Mouse (Mus musculus): ENCODE measurements at regions not wholly inside any gene's neighbourhood (a gene's known extent, or its start where the extent isn't known, plus 50 kb on each side); places are given as distances from the start of the nearest gene placed in this dataset.

DNA sequence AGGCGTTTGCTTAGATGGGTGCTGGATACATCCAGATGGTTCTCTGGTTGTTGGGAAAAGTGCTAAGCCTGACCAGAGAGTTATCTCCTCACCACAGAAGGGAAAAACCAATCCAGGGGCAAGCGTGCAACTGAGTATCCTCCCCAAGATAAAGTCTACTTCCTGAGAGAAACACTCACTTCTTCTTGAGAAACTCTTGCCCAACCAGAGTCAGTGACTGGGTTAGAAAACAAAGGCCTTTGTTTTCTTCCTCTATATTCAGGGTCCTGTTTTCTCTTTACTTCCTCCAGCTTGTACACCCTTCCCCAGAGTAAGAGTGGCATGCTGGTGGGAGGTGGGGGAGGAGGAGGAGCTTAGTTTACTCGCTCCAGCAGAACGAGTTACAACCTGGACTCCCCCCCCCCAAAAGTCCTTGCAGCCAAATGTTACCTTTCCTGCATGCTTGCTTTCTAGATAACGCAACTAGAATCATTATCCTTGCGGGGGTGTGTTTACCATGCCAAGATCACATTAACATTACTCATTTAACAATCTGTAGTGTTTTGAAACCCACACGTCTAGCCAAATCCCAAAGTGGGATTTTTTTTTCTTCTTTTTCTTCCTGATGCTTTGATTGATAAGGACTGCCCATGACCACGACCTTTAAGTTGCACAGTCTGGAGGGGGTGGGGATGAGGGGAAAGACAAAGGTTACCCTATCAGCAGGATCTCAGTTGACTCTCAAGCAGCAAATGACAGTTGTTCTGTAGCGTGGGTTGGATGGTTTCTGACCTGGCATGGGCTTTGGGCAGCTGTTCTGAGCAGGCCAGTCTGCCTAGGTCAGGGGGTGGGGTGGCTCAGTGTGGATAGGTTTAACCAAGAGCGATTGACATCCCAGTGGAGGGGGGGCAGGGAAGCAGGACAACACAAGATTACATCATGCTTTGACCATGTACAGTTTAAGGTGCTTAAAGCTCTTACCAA is 147.4 kb upstream of the Ado start:
- H3K9ac ChIP-seq (ENCODE audit: low read length) = no peak overlapping the region
- H3K4me2 ChIP-seq (ENCODE audit: low read length) = no peak overlapping the region
- H3K4me1 ChIP-seq (ENCODE audit: control insufficient read depth in 2 of 2, insufficient read depth in 2 of 2, low read length in 2 of 2) = peaks cover 0 to 3% of the 10 kb centered on the region in 2 experiments; a peak in 2 of 4 replicates
- no peaks in the 10 kb centered on the region for H3K27me3 ChIP-seq (ENCODE audit: control insufficient read depth, insufficient read depth, low read length)
- H3K36me3 ChIP-seq (ENCODE audit: control insufficient read depth, insufficient read depth, low read length) = no peaks in the 10 kb centered on the region
- WGBS = 50% methylated on average over 10 of the region's 10 CpGs
- no peak overlapping the region for H3K4me3 ChIP-seq (ENCODE audit: control insufficient read depth in 1 of 2, insufficient read depth in 1 of 2, low read depth in 1 of 2, low read length in 2 of 2)
- no peaks in the 10 kb centered on the region for H3K9me3 ChIP-seq (ENCODE audit: control insufficient read depth, low read length)
- no peak for ATAC-seq (ENCODE audit: insufficient number of reproducible peaks, insufficient read depth, low FRiP score, low read depth)
- no peak overlapping the region for H3K27ac ChIP-seq (replicated peaks in 1 of 2; ENCODE audit: control insufficient read depth in 1 of 2, insufficient read depth in 1 of 2, low read depth in 2 of 2, low read length in 2 of 2)

DNA sequence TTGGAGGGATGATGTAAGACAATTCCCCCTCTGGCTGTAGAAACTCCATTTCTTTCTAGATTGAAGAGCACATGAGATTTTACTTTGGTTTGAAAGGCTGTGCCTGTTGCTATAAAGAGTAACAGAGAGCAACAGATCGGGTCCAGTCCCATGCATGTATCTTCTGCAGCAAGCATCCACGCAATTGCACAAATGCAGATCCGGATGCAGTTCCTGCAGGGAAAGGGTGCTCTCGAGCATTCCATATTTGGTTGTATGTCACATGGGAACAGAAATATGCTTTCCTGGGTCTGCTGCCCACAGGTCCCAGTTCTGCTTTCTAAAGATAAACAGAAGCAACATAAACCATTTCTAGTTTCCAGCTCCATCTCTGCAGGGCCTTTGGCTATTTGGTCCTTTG is 146.0 kb upstream of the Ado start:
- Histone ChIP-seq H3K4me3 (ENCODE audit: control insufficient read depth in 1 of 2, insufficient read depth in 1 of 2, low read depth in 1 of 2, low read length in 2 of 2) (no peak overlapping the region), H3K4me1 (ENCODE audit: control insufficient read depth in 2 of 2, insufficient read depth in 2 of 2, low read length in 2 of 2) (peaks cover 0 to 3% of the 10 kb centered on the region in 2 experiments; a peak in 2 of 4 replicates), H3K27ac (replicated peaks in 1 of 2; ENCODE audit: control insufficient read depth in 1 of 2, insufficient read depth in 1 of 2, low read depth in 2 of 2, low read length in 2 of 2) (no peak overlapping the region), H3K4me2 (ENCODE audit: low read length) (no peak overlapping the region), H3K27me3 (ENCODE audit: control insufficient read depth, insufficient read depth, low read length) (no peaks in the 10 kb centered on the region), H3K9me3 (ENCODE audit: control insufficient read depth, low read length) (no peaks in the 10 kb centered on the region), H3K9ac (ENCODE audit: low read length) (no peak overlapping the region), H3K36me3 (ENCODE audit: control insufficient read depth, insufficient read depth, low read length) (no peaks in the 10 kb centered on the region)
- no peak for ATAC-seq (ENCODE audit: insufficient number of reproducible peaks, insufficient read depth, low FRiP score, low read depth)
- WGBS = 75% methylated on average over 4 of the region's 4 CpGs

GRCm38 (mm10) chr10:67693586-67693985 is 144.8 kb upstream of the Ado start:
- Histone ChIP-seq H3K4me3 (ENCODE audit: control insufficient read depth in 1 of 2, insufficient read depth in 1 of 2, low read depth in 1 of 2, low read length in 2 of 2) (no peak overlapping the region), H3K36me3 (ENCODE audit: control insufficient read depth, insufficient read depth, low read length) (no peaks in the 10 kb centered on the region), H3K4me1 (ENCODE audit: control insufficient read depth in 2 of 2, insufficient read depth in 2 of 2, low read length in 2 of 2) (peaks cover 0 to 3% of the 10 kb centered on the region in 2 experiments; a peak in 2 of 4 replicates), H3K9me3 (ENCODE audit: control insufficient read depth, low read length) (no peaks in the 10 kb centered on the region), H3K27ac (replicated peaks in 1 of 2; ENCODE audit: control insufficient read depth in 1 of 2, insufficient read depth in 1 of 2, low read depth in 2 of 2, low read length in 2 of 2) (no peak overlapping the region), H3K27me3 (ENCODE audit: control insufficient read depth, insufficient read depth, low read length) (no peaks in the 10 kb centered on the region), H3K4me2 (ENCODE audit: low read length) (no peak overlapping the region), H3K9ac (ENCODE audit: low read length) (no peak overlapping the region)
- 89% methylated on average over 4 of the region's 4 CpGs for WGBS
- no peak for ATAC-seq (ENCODE audit: insufficient number of reproducible peaks, insufficient read depth, low FRiP score, low read depth)

DNA sequence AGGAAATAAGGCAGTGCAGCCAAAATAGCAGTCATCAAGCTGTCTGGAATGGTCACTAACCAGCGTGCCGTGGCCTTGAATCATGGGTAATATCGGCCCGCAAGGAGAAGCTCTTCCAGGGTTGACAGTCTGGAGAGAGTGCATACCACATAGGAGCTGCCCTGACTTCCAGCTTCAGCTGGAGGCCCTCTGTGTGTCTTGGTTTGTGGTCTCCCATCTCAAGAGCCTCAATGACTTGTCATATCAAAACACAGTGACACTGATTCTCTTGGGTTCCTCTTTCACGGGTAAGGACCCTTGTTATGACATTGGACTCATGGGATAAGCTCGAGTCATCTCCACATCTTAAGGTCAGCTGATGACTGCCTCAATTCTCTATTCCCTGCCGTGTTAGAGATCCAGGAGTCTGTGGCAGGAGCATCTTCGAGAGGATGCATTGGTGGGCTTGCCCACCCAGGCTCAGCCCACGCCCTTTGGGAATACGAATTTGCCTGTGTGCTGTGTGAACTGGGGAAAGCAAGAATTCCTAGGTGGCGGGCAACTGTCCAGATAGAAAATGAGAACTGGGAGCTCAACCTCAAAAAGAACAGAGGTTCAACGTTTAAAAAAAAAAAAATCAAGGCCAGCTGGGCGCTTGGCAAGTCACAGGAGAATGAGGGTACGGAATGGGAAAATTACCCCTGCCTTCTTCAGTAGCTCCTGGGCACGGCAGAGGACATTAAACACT is 141.4 kb upstream of the Ado start:
- Histone ChIP-seq H3K4me3 (ENCODE audit: control insufficient read depth in 1 of 2, insufficient read depth in 1 of 2, low read depth in 1 of 2, low read length in 2 of 2) (no peak overlapping the region), H3K36me3 (ENCODE audit: control insufficient read depth, insufficient read depth, low read length) (no peaks in the 10 kb centered on the region), H3K9me3 (ENCODE audit: control insufficient read depth, low read length) (no peaks in the 10 kb centered on the region), H3K4me2 (ENCODE audit: low read length) (no peak overlapping the region), H3K9ac (ENCODE audit: low read length) (no peak overlapping the region), H3K4me1 (ENCODE audit: control insufficient read depth in 2 of 2, insufficient read depth in 2 of 2, low read length in 2 of 2) (no peaks in the 10 kb centered on the region), H3K27ac (replicated peaks in 1 of 2; ENCODE audit: control insufficient read depth in 1 of 2, insufficient read depth in 1 of 2, low read depth in 2 of 2, low read length in 2 of 2) (no peak overlapping the region), H3K27me3 (ENCODE audit: control insufficient read depth, insufficient read depth, low read length) (no peaks in the 10 kb centered on the region)
- 87% methylated on average over 15 of the region's 15 CpGs for WGBS
- no peak for ATAC-seq (ENCODE audit: insufficient number of reproducible peaks, insufficient read depth, low FRiP score, low read depth)

GRCm38 (mm10) chr10:67679382-67679781 is 130.6 kb upstream of the Ado start:
- no peaks in the 10 kb centered on the region for H3K27me3 ChIP-seq (ENCODE audit: control insufficient read depth, insufficient read depth, low read length)
- ATAC-seq (ENCODE audit: insufficient number of reproducible peaks, insufficient read depth, low FRiP score, low read depth) = no peak
- WGBS = 84% methylated on average over 4 of the region's 4 CpGs

GRCm38 (mm10) chr10:67673450-67673849 is 124.7 kb upstream of the Ado start:
- WGBS = 70% methylated on average over 8 of the region's 8 CpGs
- Histone ChIP-seq H3K4me3 (ENCODE audit: control insufficient read depth in 1 of 2, insufficient read depth in 1 of 2, low read depth in 1 of 2, low read length in 2 of 2) (no peak overlapping the region), H3K4me2 (ENCODE audit: low read length) (no peak overlapping the region), H3K9ac (ENCODE audit: low read length) (no peak overlapping the region), H3K27ac (replicated peaks in 1 of 2; ENCODE audit: control insufficient read depth in 1 of 2, insufficient read depth in 1 of 2, low read depth in 2 of 2, low read length in 2 of 2) (no peak overlapping the region), H3K4me1 (ENCODE audit: control insufficient read depth in 2 of 2, insufficient read depth in 2 of 2, low read length in 2 of 2) (peaks cover 7 to 14% of the 10 kb centered on the region in 2 experiments), H3K27me3 (ENCODE audit: control insufficient read depth, insufficient read depth, low read length) (no peaks in the 10 kb centered on the region), H3K36me3 (ENCODE audit: control insufficient read depth, insufficient read depth, low read length) (no peaks in the 10 kb centered on the region), H3K9me3 (ENCODE audit: control insufficient read depth, low read length) (no peaks in the 10 kb centered on the region)
- ATAC-seq (ENCODE audit: insufficient number of reproducible peaks, insufficient read depth, low FRiP score, low read depth) = no peak

More at GRCm38 (mm10) chr10:67679382-67679781, 130.6 kb upstream of the Ado start:
- H3K4me3 ChIP-seq (ENCODE audit: control insufficient read depth in 1 of 2, insufficient read depth in 1 of 2, low read depth in 1 of 2, low read length in 2 of 2) = no peak overlapping the region
- no peak overlapping the region for H3K27ac ChIP-seq (replicated peaks in 1 of 2; ENCODE audit: control insufficient read depth in 1 of 2, insufficient read depth in 1 of 2, low read depth in 2 of 2, low read length in 2 of 2)
- no peaks in the 10 kb centered on the region for H3K4me1 ChIP-seq (ENCODE audit: control insufficient read depth in 2 of 2, insufficient read depth in 2 of 2, low read length in 2 of 2)
- H3K9me3 ChIP-seq (ENCODE audit: control insufficient read depth, low read length) = no peaks in the 10 kb centered on the region
- no peaks in the 10 kb centered on the region for H3K36me3 ChIP-seq (ENCODE audit: control insufficient read depth, insufficient read depth, low read length)
- no peak overlapping the region for H3K9ac ChIP-seq (ENCODE audit: low read length)
- H3K4me2 ChIP-seq (ENCODE audit: low read length) = no peak overlapping the region

- WGBS = 21% methylated on average over 8 of the region's 8 CpGs
- Histone ChIP-seq H3K4me1 (ENCODE audit: control insufficient read depth in 2 of 2, insufficient read depth in 2 of 2, low read length in 2 of 2) (peaks cover 7 to 14% of the 10 kb centered on the region in 2 experiments), H3K27ac (replicated peaks in 1 of 2; ENCODE audit: control insufficient read depth in 1 of 2, insufficient read depth in 1 of 2, low read depth in 2 of 2, low read length in 2 of 2) (peak overlapping the region; percentile 57 to 69), H3K27me3 (ENCODE audit: control insufficient read depth, insufficient read depth, low read length) (no peaks in the 10 kb centered on the region), H3K9me3 (ENCODE audit: control insufficient read depth, low read length) (no peaks in the 10 kb centered on the region), H3K4me3 (ENCODE audit: control insufficient read depth in 1 of 2, insufficient read depth in 1 of 2, low read depth in 1 of 2, low read length in 2 of 2) (no peak overlapping the region), H3K9ac (ENCODE audit: low read length) (peak overlapping the region; percentile 55; the same call in 1 of the 2 replicates), H3K4me2 (ENCODE audit: low read length) (peak overlapping the region; percentile 54), H3K36me3 (ENCODE audit: control insufficient read depth, insufficient read depth, low read length) (no peaks in the 10 kb centered on the region)
- ATAC-seq (ENCODE audit: insufficient number of reproducible peaks, insufficient read depth, low FRiP score, low read depth) = peak; percentile 78
These were observed 123.5 kb upstream of the Ado start for GRCm38 (mm10) chr10:67672281-67672680.
